2 mouse cellular contexts compared by ENCODE assay signal in genomic region chr14:37137596-37137995, GRCm38 (mm10).
TF ChIP-seq lines count a peak whose summit lies in the region.

No protein-coding gene starts in this region.

TF ChIP-seq in CH12.LX, 34 proteins besides CTCF, POLR2A, EP300 and RAD21:
- TF ChIP-seq MYC (IDR thresholded peaks at IDR 0.05; ENCODE audit: low read depth, low read length), result 0 out of 2 replicates have a peak, but pooled peaks have one; percentile 31

TF ChIP-seq in MEL, 35 proteins besides CTCF, POLR2A, EP300 and RAD21:
- TF ChIP-seq TBP (IDR thresholded peaks at IDR 0.05; ENCODE audit: low read depth, low read length) (0 out of 2 replicates have a peak, but pooled peaks have one; percentile 46), MAX (IDR thresholded peaks at IDR 0.05; ENCODE audit: low read length) (0 out of 2 replicates have a peak, but pooled peaks have one; percentile 27), MYC (IDR thresholded peaks at IDR 0.05; ENCODE audit: low read depth, low read length) (peak; percentile 67; the same call in 1 of the 2 replicates), ZNF384 (IDR thresholded peaks at IDR 0.05; ENCODE audit: low read depth, low read length) (peak; percentile 70)
